Mouse (Mus musculus) MEL (cell line): Measurements from ENCODE around the gene Wdfy3. TPM values are rescaled to one million over a fixed set of nuclear protein-coding genes. Genes with fewer than 3 reads are reported as not detected.
A peak's percentile ranks its signal among the peaks of the same experiment; 100 is the strongest.

ENCODE experiments used
- DNase-seq: peaks from one replicate; pipeline ENCODE4 v3.0.0; 2011; ENCODE audit warnings: low read depth, low spot score
- H3K27ac ChIP-seq: 2 replicates; pipeline ENCODE4 v1.5.1; 2012; ENCODE audit warnings: low read depth, mild to moderate bottlenecking, control low read depth, low read length, moderate library complexity; ENCODE audit not compliant: control insufficient read depth
- H3K27me3 ChIP-seq, 2 experiments: fragments of 150-350 bp in 1 of 2; sonication (generic) in 1 of 2; 2 replicates each; pipeline ENCODE4 v1.6.1; 2012; ENCODE audit warnings: low read length in 2 of 2, mild to moderate bottlenecking in 2 of 2, improper control_type of control experiment in 1 of 2, moderate library complexity in 1 of 2; ENCODE audit not compliant: insufficient read depth in 2 of 2, control insufficient read depth in 1 of 2
- H3K36me3 ChIP-seq, 2 experiments: 2 replicates each; pipeline ENCODE4 v1.6.1; 2012 to 2014; ENCODE audit warnings: low read length in 2 of 2, improper control_type of control experiment in 1 of 2, inconsistent platforms in 1 of 2, mild to moderate bottlenecking in 1 of 2; ENCODE audit not compliant: insufficient read depth in 2 of 2, control insufficient read depth in 1 of 2
- H3K4me1 ChIP-seq, 2 experiments: fragments of 150-350 bp in 1 of 2; sonication (generic) in 1 of 2; 2 replicates each; pipeline ENCODE4 v1.6.1; 2012; ENCODE audit warnings: low read length in 2 of 2, improper control_type of control experiment in 1 of 2, mild to moderate bottlenecking in 1 of 2; ENCODE audit not compliant: insufficient read depth in 2 of 2, control insufficient read depth in 1 of 2
- H3K4me3 ChIP-seq, 2 experiments: fragments of 150-350 bp in 1 of 2; sonication (generic) in 1 of 2; 2 replicates each; pipeline ENCODE4 v1.5.1; 2012; ENCODE audit warnings: low read depth in 2 of 2, low read length in 2 of 2, mild to moderate bottlenecking in 2 of 2, moderate library complexity in 2 of 2, control low read depth in 1 of 2, improper control_type of control experiment in 1 of 2; ENCODE audit not compliant: control insufficient read depth in 1 of 2, insufficient read depth in 1 of 2
- H3K79me2 ChIP-seq: 2 replicates; pipeline ENCODE4 v1.6.1; 2012; ENCODE audit warnings: mild to moderate bottlenecking, low read length, moderate library complexity; ENCODE audit not compliant: control insufficient read depth, poor library complexity, insufficient read depth
- H3K9ac ChIP-seq: 2 replicates; pipeline ENCODE4 v1.6.1; 2012; ENCODE audit warnings: low read depth, mild to moderate bottlenecking, control low read depth, low read length, moderate library complexity; ENCODE audit not compliant: control insufficient read depth, poor library complexity, severe bottlenecking
- H3K9me3 ChIP-seq: fragments of 150-350 bp; sonication (generic); replicated peaks from 2 replicates; pipeline ENCODE4 v1.6.1; 2012; ENCODE audit warnings: mild to moderate bottlenecking, low read length, improper control_type of control experiment, moderate library complexity; ENCODE audit not compliant: insufficient read depth
- BHLHE40 ChIP-seq: IDR thresholded peaks from 2 replicates; pipeline ENCODE4 v1.6.1; 2012; ENCODE audit warnings: low read depth, mild to moderate bottlenecking, inconsistent platforms, low read length, improper control_type of control experiment, borderline replicate concordance
- CHD2 ChIP-seq: IDR thresholded peaks from 2 replicates; pipeline ENCODE4 v1.6.1; 2011; ENCODE audit warnings: low read length, improper control_type of control experiment
- CTCF ChIP-seq, 3 experiments: IDR thresholded peaks in 2 of 3; conservative IDR thresholded peaks in 1 of 3; 2 replicates each; pipeline ENCODE4 v1.5.1; 2011 to 2012; ENCODE audit warnings: low read length in 3 of 3, low read depth in 2 of 3, mild to moderate bottlenecking in 2 of 3, improper control_type of control experiment in 1 of 3, inconsistent platforms in 1 of 3, mixed read lengths in 1 of 3, moderate library complexity in 1 of 3; ENCODE audit not compliant: control insufficient read depth in 1 of 3, insufficient read depth in 1 of 3, poor library complexity in 1 of 3, severe bottlenecking in 1 of 3
- E2F4 ChIP-seq: IDR thresholded peaks from 2 replicates; pipeline ENCODE4 v1.6.1; 2011; ENCODE audit warnings: low read depth, low read length, improper control_type of control experiment, borderline replicate concordance
- ELF1 ChIP-seq: IDR thresholded peaks from 2 replicates; pipeline ENCODE4 v1.6.1; 2014; ENCODE audit warnings: low read depth, mild to moderate bottlenecking, inconsistent platforms, low read length, improper control_type of control experiment, moderate library complexity
- ETS1 ChIP-seq: IDR thresholded peaks from 2 replicates; pipeline ENCODE4 v1.6.1; 2012; ENCODE audit warnings: low read depth, mild to moderate bottlenecking, inconsistent platforms, low read length, improper control_type of control experiment, moderate library complexity
- GABPA ChIP-seq: IDR thresholded peaks from 2 replicates; pipeline ENCODE4 v1.6.1; 2012; ENCODE audit warnings: low read depth, mild to moderate bottlenecking, inconsistent platforms, low read length, improper control_type of control experiment, moderate library complexity
- GATA1 ChIP-seq: IDR thresholded peaks from 2 replicates; pipeline ENCODE4 v1.6.1; 2011; ENCODE audit warnings: low read depth, low read length, improper control_type of control experiment
- HCFC1 ChIP-seq: IDR thresholded peaks from 2 replicates; pipeline ENCODE4 v1.6.1; 2012; ENCODE audit warnings: low read depth, mild to moderate bottlenecking, inconsistent platforms, low read length, improper control_type of control experiment, moderate library complexity
- JUND ChIP-seq: IDR thresholded peaks from 2 replicates; pipeline ENCODE4 v1.6.1; 2011; ENCODE audit warnings: low read depth, mild to moderate bottlenecking, improper control_type of control experiment, low read length
- MAFK ChIP-seq: IDR thresholded peaks from 2 replicates; pipeline ENCODE4 v1.6.1; 2011; ENCODE audit warnings: low read depth, mild to moderate bottlenecking, low read length, improper control_type of control experiment, borderline replicate concordance
- MAX ChIP-seq: IDR thresholded peaks from 2 replicates; pipeline ENCODE4 v1.6.1; 2011; ENCODE audit warnings: low read length, improper control_type of control experiment
- MEF2A ChIP-seq: IDR thresholded peaks from 2 replicates; pipeline ENCODE4 v1.6.1; 2014; ENCODE audit warnings: low read depth, mild to moderate bottlenecking, inconsistent platforms, low read length, improper control_type of control experiment; ENCODE audit not compliant: poor library complexity, insufficient replicate concordance, severe bottlenecking; ENCODE audit errors: extremely low read depth
- MYB ChIP-seq: IDR thresholded peaks from 2 replicates; pipeline ENCODE4 v1.6.1; 2011; ENCODE audit warnings: mild to moderate bottlenecking, low read depth, low read length, improper control_type of control experiment
- NELFE ChIP-seq: IDR thresholded peaks from 2 replicates; pipeline ENCODE4 v1.6.1; 2011; ENCODE audit warnings: low read depth, low read length, improper control_type of control experiment
- POLR2AphosphoS2 ChIP-seq: IDR thresholded peaks from 2 replicates; pipeline ENCODE4 v1.6.1; 2011; ENCODE audit warnings: low read length, improper control_type of control experiment
- RAD21 ChIP-seq: IDR thresholded peaks from 2 replicates; pipeline ENCODE4 v1.6.1; 2011; ENCODE audit warnings: mild to moderate bottlenecking, low read depth, low read length, improper control_type of control experiment
- SMC3 ChIP-seq: IDR thresholded peaks from 2 replicates; pipeline ENCODE4 v1.6.1; 2011; ENCODE audit warnings: low read depth, low read length, improper control_type of control experiment
- TAL1 ChIP-seq: IDR thresholded peaks from 2 replicates; pipeline ENCODE4 v1.6.1; 2012; ENCODE audit warnings: mild to moderate bottlenecking, inconsistent platforms, low read length, moderate library complexity, mixed read lengths
- USF2 ChIP-seq, 2 experiments: IDR thresholded peaks; 2 replicates each; pipeline ENCODE4 v1.6.1; 2011 to 2012; ENCODE audit warnings: improper control_type of control experiment in 2 of 2, low read length in 2 of 2, borderline replicate concordance in 1 of 2, inconsistent platforms in 1 of 2, low read depth in 1 of 2, mild to moderate bottlenecking in 1 of 2; ENCODE audit not compliant: insufficient read depth in 1 of 2
- ZC3H11A ChIP-seq: IDR thresholded peaks from 2 replicates; pipeline ENCODE4 v1.6.1; 2012; ENCODE audit warnings: low read depth, mild to moderate bottlenecking, inconsistent platforms, low read length, improper control_type of control experiment
- ZKSCAN1 ChIP-seq: IDR thresholded peaks from 2 replicates; pipeline ENCODE4 v1.6.1; 2012; ENCODE audit warnings: low read depth, mild to moderate bottlenecking, inconsistent platforms, low read length, improper control_type of control experiment, moderate library complexity
- polyA plus RNA-seq, 2 experiments: library from polyadenylated mRNA; stranded (reverse) in 1 of 2; unstranded in 1 of 2; fragments of >175 nt in 1 of 2; fragments of >200 nt in 1 of 2; gene quantifications; 2 replicates each; pipeline versions ENCODE4 v1.2.1 to v1.2.4; 2012; ENCODE audit warnings: low replicate concordance in 2 of 2, low read depth in 1 of 2; ENCODE audit not compliant: insufficient read length in 2 of 2, insufficient read depth in 1 of 2, missing spikeins in 1 of 2
- total RNA-seq: library from RNA; depleted of rRNA; stranded (reverse); fragments of 300-350 nt; gene quantifications from 2 replicates; pipeline ENCODE4 v1.2.3, GENCODE M21; 2012

The Wdfy3 gene
- total and polyA plus RNA-seq, 3 experiments = 10.0 to 21.3 (median 11.9) TPM

- DNase-seq = peak; percentile 46
- Histone ChIP-seq H3K27me3 (no peaks in the 10 kb centered on the region), H3K9ac (no peak overlapping the region), H3K79me2 (no peaks in the 10 kb centered on the region), H3K4me1 (no peaks in the 10 kb centered on the region), H3K36me3 (peaks cover 0 to 3% of the 10 kb centered on the region in 2 experiments; a peak in 1 of 4 replicates), H3K27ac (no peak overlapping the region), H3K9me3 (no peaks in the 10 kb centered on the region), H3K4me3 (no peak overlapping the region)
- TF ChIP-seq POLR2AphosphoS2 (no peak), JUND (no peak), SMC3 (peak; percentile 46), RAD21 (peak; percentile 25), CTCF (IDR thresholded peaks at IDR 0.05 in 2 of 3, conservative IDR thresholded peaks at IDR 0.05 in 1 of 3; ENCODE audit: control insufficient read depth in 1 of 3, insufficient read depth in 1 of 3, low read depth in 2 of 3, low read length in 3 of 3, poor library complexity in 1 of 3, severe bottlenecking in 1 of 3) (peak; percentile 20 to 59 (median 50); a peak in 5 of 6 replicates), TAL1 (no peak)
Observed at GRCm38 (mm10) chr5:101931997-101932396, 137.7 kb downstream of the Wdfy3 start.

- H3K79me2 ChIP-seq = no peaks in the 10 kb centered on the region
- no peak overlapping the region for H3K27ac ChIP-seq
- no peaks in the 10 kb centered on the region for H3K4me1 ChIP-seq
- H3K36me3 ChIP-seq = peaks cover 0 to 3% of the 10 kb centered on the region in 2 experiments; a peak in 1 of 4 replicates
- no peak overlapping the region for H3K4me3 ChIP-seq
- no peak for TF ChIP-seq BHLHE40
- TF ChIP-seq NELFE = no peak
- TF ChIP-seq CTCF (IDR thresholded peaks at IDR 0.05 in 2 of 3, conservative IDR thresholded peaks at IDR 0.05 in 1 of 3; ENCODE audit: control insufficient read depth in 1 of 3, insufficient read depth in 1 of 3, low read depth in 2 of 3, low read length in 3 of 3, poor library complexity in 1 of 3, severe bottlenecking in 1 of 3) = no peak
- TF ChIP-seq E2F4 = no peak
- TF ChIP-seq MYB = no peak
- TF ChIP-seq MAX = no peak
- no peak for TF ChIP-seq ZKSCAN1
- TF ChIP-seq MEF2A = no peak
- TF ChIP-seq ELF1 = no peak
- TF ChIP-seq MAFK = no peak
- no peak for TF ChIP-seq HCFC1
- TF ChIP-seq RAD21 = no peak
- TF ChIP-seq ZC3H11A = no peak
- no peak for TF ChIP-seq GABPA
- no peak for TF ChIP-seq CHD2
- no peak for TF ChIP-seq ETS1
- no peak for TF ChIP-seq USF2 (IDR thresholded peaks at IDR 0.05; ENCODE audit: borderline replicate concordance in 1 of 2, insufficient read depth in 1 of 2, low read depth in 1 of 2, low read length in 2 of 2)
- TF ChIP-seq GATA1 = no peak
- H3K9ac ChIP-seq = no peak overlapping the region
- H3K27me3 ChIP-seq = no peaks in the 10 kb centered on the region
- H3K9me3 ChIP-seq = no peaks in the 10 kb centered on the region
- DNase-seq = no peak
Observed at GRCm38 (mm10) chr5:101926311-101926710, 143.4 kb downstream of the Wdfy3 start.
